Mouse (Mus musculus) embryo, embryonic 9.5 days (tissue): ENCODE data around the gene Vmp1.
A peak's percentile ranks its signal among the peaks of the same experiment; 100 is the strongest.

Experiments used
- DNase-seq: peaks from one replicate; pipeline ENCODE4 v3.0.0-alpha.2; 2017; ENCODE audit errors: extremely low spot score

Gene Vmp1

GRCm38 (mm10) chr11:86683395-86684125 lies at the start of gene Vmp1, which contains the start of gene Ptrh2:
Vmp1 (minus strand) TSS chr11:86683836.
Ptrh2 (plus strand) TSS chr11:86683985.
- peak; percentile 96 for DNase-seq

DNA sequence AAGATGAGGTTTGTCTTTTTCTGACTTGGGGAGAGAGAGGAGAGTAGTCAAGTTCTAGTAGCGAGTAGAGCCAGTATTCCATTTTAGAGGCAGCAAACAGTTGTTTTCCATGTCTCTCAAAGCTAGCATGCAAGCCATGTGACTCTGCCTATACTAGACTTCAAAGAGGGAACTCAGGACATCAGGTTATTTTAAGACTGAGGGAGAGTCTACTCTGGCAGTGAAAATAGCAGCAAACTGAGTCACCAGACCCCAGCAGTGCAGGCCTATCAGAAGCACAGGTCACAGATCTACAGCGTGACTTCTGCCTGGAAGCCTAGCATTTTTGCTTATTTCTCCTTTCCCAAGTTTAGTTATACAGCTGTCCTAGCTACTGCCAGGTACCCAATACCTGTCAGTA lies 47.8 kb upstream of the Vmp1 start:
- DNase-seq = no peak

DNA sequence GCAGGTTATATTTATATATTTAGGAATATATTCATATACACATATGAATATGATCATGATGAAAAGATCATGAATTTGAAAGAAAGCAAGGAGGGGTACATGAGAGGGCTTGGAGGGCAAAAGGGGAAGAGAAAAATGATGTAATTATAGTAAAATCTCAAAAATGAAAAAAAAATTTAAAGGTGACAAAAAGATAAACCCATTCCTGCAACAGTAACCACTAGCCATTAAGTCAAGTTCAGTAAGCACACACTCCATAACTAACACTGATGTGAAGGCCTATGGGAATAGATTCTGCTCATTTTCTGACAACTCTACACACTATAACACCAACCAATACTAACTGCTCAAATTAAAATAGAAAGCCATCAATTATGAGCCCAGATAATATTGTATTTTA lies 42.0 kb upstream of the Vmp1 start:
- no peak for DNase-seq

GRCm38 (mm10) chr11:86724982-86725381 lies 41.3 kb upstream of the Vmp1 start:
- DNase-seq = no peak

GRCm38 (mm10) chr11:86724004-86724403 lies 40.4 kb upstream of the Vmp1 start:
- no peak for DNase-seq

DNA sequence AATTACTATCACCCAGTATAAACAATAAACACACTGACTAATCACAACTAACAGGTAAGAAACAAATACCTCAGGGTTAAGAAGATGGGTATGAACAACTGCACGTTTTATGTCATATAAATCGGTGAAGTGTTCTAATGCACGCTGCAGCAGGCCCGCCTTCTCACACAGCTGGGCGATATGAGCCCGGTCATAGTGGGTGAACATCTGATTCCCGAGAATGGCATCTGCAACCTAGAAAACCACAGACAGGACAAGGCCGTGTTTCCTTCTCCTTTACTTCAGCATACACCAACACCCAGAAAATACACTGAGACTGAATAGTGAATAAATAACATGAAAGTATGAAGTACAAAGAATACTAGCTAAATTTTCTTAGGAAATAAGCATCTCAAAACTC lies 35.8 kb upstream of the Vmp1 start:
- DNase-seq = no peak

DNA sequence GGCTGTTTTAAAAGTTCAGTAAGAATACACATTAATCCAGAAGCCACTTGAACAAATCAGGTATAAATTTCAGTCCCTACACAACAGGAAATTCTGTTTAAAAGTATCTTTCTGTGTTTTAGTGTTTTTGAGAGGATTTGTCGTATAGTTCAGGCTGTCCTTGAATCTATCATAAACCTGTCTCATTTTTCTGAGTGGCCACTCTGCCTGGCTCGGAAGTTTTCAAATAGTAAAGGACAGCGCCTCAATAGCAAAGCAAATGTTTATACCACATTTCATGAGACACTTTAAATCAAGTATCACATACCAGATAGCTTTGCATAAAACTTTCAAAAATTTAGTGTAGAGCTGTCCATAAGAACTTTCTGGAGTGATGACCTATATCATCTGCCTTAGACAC lies 34.7 kb upstream of the Vmp1 start:
- no peak for DNase-seq

DNA sequence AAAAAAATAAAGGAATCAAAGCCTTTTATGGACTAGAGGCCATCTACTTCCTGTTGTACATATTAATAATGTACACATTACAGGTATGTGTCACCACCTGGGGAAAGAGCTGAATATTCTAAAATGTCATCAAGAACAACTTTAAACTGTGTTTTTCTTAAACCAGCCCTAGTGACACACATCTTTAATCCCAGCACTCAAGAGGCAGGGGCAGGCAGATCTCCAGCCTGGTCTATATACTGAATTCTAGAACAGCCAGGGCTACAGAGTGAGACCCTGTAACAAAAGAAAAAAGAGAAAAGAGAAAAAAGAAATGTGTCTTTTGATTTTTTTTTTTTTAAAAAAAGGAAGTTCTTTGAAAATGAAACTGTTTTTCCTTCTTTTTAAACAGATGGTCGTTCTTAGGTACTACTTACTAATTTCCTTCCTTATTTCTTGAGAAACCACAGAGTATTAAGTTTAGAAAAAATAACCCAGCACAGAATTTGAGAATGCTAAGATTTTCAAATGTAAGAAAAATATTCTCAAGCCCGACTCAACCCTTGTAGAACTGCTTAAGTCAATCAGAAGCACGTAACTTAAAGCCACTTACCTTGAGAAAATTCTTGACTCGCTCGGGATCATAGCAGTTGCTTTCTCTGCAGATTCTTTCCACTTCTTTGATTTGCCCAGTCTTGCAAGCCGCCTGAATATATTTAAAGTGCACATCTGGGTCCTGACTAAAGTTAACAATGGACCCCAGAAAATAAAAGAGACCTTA lies 33.9 kb upstream of the Vmp1 start:
- no peak for DNase-seq

DNA sequence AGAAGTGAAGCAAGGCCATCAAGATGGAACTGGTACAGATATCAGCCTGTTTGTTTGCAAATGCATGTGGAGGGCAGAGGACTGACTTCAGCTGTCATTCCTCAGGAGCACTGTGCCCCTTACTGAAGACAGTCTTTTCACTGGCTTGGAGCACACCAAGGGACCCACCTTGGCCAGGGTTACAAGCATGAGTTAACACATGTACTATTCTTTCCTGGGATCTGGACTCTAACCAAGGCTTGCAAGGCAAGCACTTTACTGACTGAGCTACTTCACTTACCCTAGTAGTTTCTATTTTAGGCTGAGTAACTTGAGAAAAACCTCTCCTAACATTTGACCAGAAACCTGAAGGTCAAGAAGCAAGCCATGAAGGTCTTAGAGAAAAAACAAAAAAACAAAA lies 31.0 kb upstream of the Vmp1 start:
- DNase-seq = no peak

DNA sequence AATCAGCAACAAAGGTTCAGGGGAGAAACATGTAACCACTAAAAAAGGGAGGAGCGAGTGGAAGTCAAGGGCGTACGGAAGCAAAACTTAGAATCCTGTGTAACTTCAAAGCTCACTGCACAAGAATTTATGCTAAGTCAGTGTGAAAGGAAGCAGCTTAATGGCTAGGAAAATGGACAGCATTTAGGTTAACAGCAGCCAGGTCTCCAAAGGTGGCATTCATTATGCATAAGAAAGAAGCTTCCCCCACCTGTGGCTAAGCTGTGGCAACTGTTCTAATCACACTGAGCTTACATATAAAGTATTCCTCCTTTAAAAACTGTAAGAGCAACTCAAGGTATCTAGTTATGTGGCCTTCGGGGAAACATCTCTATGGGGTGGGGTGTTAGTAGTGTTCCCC lies 17.5 kb upstream of the Vmp1 start:
- no peak for DNase-seq

GRCm38 (mm10) chr11:86695461-86695860 lies 11.8 kb upstream of the Vmp1 start:
- no peak for DNase-seq

DNA sequence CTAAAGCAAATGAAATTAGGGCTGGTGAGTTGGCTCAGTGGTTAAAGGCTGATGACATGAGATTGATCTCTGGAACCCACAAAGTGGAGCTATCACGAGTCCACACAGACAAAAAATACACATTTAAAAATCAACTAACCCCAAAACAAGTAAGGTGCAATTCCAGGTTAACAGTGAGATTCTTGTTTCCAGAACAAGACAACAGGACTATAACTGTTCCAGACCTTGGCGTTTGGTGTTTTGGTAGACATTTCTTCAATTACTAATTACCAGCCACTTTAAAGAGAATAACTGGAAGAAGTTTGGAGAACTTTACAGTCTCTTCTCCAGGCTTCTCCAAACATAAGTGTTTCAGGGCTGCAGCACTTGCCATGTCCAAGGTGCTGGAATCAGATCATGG lies 8.9 kb upstream of the Vmp1 start:
- no peak for DNase-seq

DNA sequence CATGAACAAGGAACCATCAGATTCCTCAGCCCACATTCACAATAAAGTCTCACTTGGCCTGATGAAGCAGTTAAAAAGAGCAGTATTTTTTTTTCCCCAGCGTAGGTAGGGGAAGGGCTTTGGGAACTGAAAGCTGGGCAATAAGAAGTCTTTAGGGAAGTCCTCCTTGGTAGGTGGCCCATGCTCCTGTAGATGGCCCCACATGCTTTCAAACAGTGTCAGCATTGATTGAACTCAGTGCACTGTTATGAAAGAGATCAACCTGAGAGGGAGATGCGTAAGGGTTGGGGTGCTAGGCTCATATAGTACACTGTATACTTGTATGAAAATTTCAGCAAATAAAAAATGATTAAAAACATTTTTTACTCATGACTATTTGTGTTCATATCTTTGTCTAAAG lies 8.3 kb upstream of the Vmp1 start:
- DNase-seq = no peak

GRCm38 (mm10) chr11:86691482-86691881 lies 7.8 kb upstream of the Vmp1 start:
- no peak for DNase-seq

DNA sequence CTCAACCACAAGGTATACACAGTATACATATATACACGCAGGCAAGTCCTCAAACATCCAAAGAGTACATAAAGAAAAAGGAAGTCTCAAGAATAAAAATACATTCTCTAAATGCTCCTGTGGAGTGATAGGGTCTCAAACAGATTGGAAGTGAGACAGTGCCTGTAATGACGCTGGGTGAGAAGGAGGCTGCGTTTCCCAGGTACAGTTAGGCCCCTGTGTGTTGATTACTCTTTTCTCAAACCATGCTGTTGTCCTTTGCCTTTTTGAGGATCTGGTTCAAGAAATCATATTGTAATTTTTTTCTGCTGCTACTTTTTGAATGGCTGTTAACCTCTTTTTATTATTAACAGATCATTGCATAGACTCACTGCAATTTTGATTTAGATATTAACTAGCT lies 6.7 kb upstream of the Vmp1 start:
- DNase-seq = no peak

- DNase-seq = no peak
These were observed 1.7 kb upstream of the Vmp1 start for GRCm38 (mm10) chr11:86685366-86685765.

DNA sequence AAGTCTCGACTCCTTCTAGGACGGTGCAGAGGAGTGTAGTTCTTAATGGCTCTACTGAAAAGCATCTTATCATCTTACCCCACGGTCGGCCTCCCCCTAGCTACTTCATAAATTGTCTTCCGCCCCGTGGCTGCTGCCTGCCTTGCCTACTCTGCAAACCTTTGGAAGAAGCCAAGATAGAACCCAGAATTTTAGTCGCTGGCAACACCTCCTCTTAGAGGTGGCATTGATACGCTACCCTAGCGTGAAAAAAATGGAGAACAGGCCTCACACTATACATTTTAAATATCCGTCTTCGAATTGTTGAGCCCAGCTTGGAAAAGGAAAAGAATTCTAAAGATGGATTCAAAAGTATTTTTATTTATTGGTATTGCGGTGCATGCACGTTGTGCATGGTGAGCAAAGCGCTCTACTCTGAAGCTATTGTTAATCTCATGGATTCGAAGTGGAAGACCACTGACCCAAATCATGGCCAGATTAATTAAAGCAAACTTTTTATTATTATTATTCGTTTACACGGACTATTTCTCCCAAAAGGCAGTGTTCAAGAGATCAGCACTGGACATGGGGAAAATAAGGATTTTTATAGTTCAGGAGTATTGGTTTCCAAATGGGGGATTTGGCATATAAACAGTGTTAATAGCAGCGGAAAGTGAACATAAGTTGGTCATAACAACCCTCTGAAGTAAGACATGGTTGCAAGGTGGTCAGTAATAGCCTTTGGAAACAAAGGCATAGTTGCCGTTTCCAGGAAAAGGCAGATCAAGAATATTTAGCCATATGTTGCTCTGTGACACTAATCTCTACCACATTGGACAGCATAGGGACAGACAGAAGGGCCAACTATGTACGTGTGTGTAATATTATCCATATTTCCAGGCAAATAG lies 733 bp upstream of the Vmp1 start:
- DNase-seq = no peak

- no peak for DNase-seq
These were observed 775 bp downstream of the Vmp1 start for GRCm38 (mm10) chr11:86682861-86683260.

- no peak for DNase-seq
These were observed 2.2 kb downstream of the Vmp1 start for GRCm38 (mm10) chr11:86681423-86681822.

GRCm38 (mm10) chr11:86680729-86681128 lies 2.9 kb downstream of the Vmp1 start:
- no peak for DNase-seq

DNA sequence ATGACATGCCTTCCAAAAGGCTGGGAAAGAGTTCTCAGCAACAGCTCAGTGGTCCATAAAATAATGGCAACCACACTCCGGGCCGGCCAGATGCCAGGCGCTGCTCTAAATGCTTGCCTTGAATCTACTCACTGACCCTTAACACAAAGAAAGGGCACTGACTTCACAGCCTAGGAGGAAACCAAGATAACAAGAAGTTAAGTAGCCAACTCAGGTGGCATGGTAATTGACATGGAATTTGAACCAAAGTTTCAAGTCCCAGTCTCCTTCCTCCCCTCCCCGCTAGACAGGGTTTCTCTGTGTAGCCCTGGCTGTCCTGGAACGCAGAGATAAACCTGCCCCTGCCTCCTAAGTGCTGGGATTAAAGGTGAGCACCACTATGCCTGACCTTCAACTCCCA lies 4.7 kb downstream of the Vmp1 start:
- DNase-seq = no peak

GRCm38 (mm10) chr11:86675520-86675919 lies 8.1 kb downstream of the Vmp1 start:
- DNase-seq = no peak
